In the genomic region with DNA sequence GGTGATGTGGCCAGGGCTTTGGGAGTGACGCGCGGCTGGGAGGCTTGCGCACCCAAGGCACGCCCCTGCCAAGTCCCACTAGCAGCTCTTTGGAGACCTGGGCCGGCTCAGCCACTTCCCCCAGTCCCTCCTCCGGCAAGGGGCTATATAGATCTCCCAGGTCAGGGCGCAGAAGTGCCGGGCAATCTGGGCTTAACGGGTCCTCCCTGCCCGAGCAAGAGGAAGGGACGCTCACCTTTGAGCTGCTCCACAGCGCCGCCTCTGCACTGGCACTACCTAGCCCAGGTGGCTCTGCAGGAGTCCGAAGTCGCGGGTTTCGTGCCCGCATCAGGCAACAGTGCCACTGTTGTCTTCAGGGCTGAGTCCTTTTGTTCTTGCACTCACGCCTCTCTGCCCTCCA, we compare ENCODE assay signal across 8 mouse cellular contexts. TPM values are rescaled to one million over a fixed set of nuclear protein-coding genes. Genes with fewer than 3 reads are reported as not detected.
DNase-seq lines count a peak whose midpoint lies in the region; ATAC-seq and TF ChIP-seq lines count a peak whose summit lies in the region.

A gene (plus strand): TSS at position 177 of the 400 bp plus-strand sequence.

- peak; percentile 10 for DNase-seq in lung, embryonic 14.5 days
- no peak for DNase-seq in lung, postnatal 36 days
- DNase-seq in adrenal gland, postnatal 4 days (ENCODE audit: low spot score in 2 of 2), result no peak
- DNase-seq in liver, embryonic 13.5 days, result no peak
- no peak for DNase-seq in gastrocnemius, postnatal 4 days (ENCODE audit: low spot score in 2 of 2)
- DNase-seq in thymus, postnatal 10 days (ENCODE audit: low spot score in 2 of 2), result no peak
- DNase-seq in left cerebral cortex, postnatal 25 days (ENCODE audit: low spot score in 2 of 2), result no peak

- no peak for ATAC-seq in lung, embryonic 14.5 days (ENCODE audit: insufficient read depth)
- ATAC-seq in heart, embryonic 16.5 days (replicated peaks; ENCODE audit: extremely low read depth, insufficient read depth, low FRiP score), result no peak
- no peak for ATAC-seq in liver, embryonic 13.5 days (ENCODE audit: low read depth)

- H3K9me3 ChIP-seq in lung, embryonic 14.5 days (ENCODE audit: low read depth, low read length), result no peaks in the 10 kb centered on the region
- no peaks in the 10 kb centered on the region for H3K9me3 ChIP-seq in heart, embryonic 16.5 days (replicated peaks; ENCODE audit: control insufficient read depth, low read length)
- H3K9me3 ChIP-seq in liver, embryonic 13.5 days (replicated peaks), result no peaks in the 10 kb centered on the region

- H3K4me3 ChIP-seq in lung, embryonic 14.5 days (ENCODE audit: low read depth, low read length), result peak within 1 kb of the TSS; percentile 24
- peak within 1 kb of the TSS; percentile 36 for H3K4me3 ChIP-seq in heart, embryonic 16.5 days (ENCODE audit: low read length)
- H3K4me3 ChIP-seq in liver, embryonic 13.5 days (replicated peaks), result no peak within 1 kb of the TSS

- whole genome bisulfite sequencing in lung, embryonic 14.5 days, result 3% methylated on average over 20 of the region's 20 CpGs
- 4% methylated on average over 20 of the region's 20 CpGs for WGBS in heart, embryonic 16.5 days
- 6% methylated on average over 17 of the region's 20 CpGs for WGBS in liver, embryonic 13.5 days (ENCODE audit: insufficient replicate concordance)

- no peak within 1 kb of the TSS for H3K27ac ChIP-seq in lung, embryonic 14.5 days (ENCODE audit: low read depth)
- no peak within 1 kb of the TSS for H3K27ac ChIP-seq in heart, embryonic 16.5 days (ENCODE audit: low read length)
- H3K27ac ChIP-seq in liver, embryonic 13.5 days, result no peak within 1 kb of the TSS

- no peak within 1 kb of the TSS for H3K9ac ChIP-seq in lung, embryonic 14.5 days
- H3K9ac ChIP-seq in heart, embryonic 16.5 days (ENCODE audit: low read length), result no peak within 1 kb of the TSS
- H3K9ac ChIP-seq in liver, embryonic 13.5 days, result no peak within 1 kb of the TSS

- H3K36me3 ChIP-seq in lung, embryonic 14.5 days (ENCODE audit: insufficient read depth), result no peaks in the 10 kb centered on the region
- no peaks in the 10 kb centered on the region for H3K36me3 ChIP-seq in heart, embryonic 16.5 days (ENCODE audit: control insufficient read depth, insufficient read depth)
- H3K36me3 ChIP-seq in liver, embryonic 13.5 days, result no peaks in the 10 kb centered on the region

- peak within 1 kb of the TSS; percentile 56 for H3K4me2 ChIP-seq in lung, embryonic 14.5 days
- H3K4me2 ChIP-seq in heart, embryonic 16.5 days (ENCODE audit: low read depth, low read length), result peak within 1 kb of the TSS; percentile 68
- peak within 1 kb of the TSS; percentile 29 for H3K4me2 ChIP-seq in liver, embryonic 13.5 days

- intact Hi-C loops in left cerebral cortex, postnatal 25 days (cut with DNase I), result no loop called here

- peaks cover 14% of the 10 kb centered on the region for H3K27me3 ChIP-seq in lung, embryonic 14.5 days (ENCODE audit: insufficient read depth, low read length)
- peaks cover 27% of the 10 kb centered on the region for H3K27me3 ChIP-seq in heart, embryonic 16.5 days (ENCODE audit: control insufficient read depth, insufficient read depth, low read length)
- peaks cover 30% of the 10 kb centered on the region for H3K27me3 ChIP-seq in liver, embryonic 13.5 days

- H3K4me1 ChIP-seq in lung, embryonic 14.5 days (ENCODE audit: insufficient read depth), result no peaks in the 10 kb centered on the region
- H3K4me1 ChIP-seq in heart, embryonic 16.5 days (ENCODE audit: control insufficient read depth, insufficient read depth, low read length), result 0 out of 2 replicates have a peak, but pooled peaks cover 2% of the 10 kb centered on the region
- H3K4me1 ChIP-seq in liver, embryonic 13.5 days (replicated peaks), result no peaks in the 10 kb centered on the region

- peak; percentile 38 for TF ChIP-seq CTCF in lung, embryonic 14.5 days (IDR thresholded peaks at IDR 0.05; ENCODE audit: low read depth)

RNA-seq across cellular contexts. Expression of the gene that starts here (rescaled TPM):
- not detected in 2 replicates for polyA plus RNA-seq in lung, embryonic 14.5 days (2014; fragmentation: Nextera tagmentation; extraction: Ambion mirVana)
- total RNA-seq in adrenal gland, postnatal 4 days (2021), result 100 to 1,000 TPM; 366 to 492 TPM
- polyA plus RNA-seq in heart, embryonic 16.5 days (2015; fragmentation: Nextera tagmentation; extraction: Ambion mirVana), result not detected in 2 replicates
- polyA plus RNA-seq in liver, embryonic 13.5 days (2015; fragmentation: Nextera tagmentation; extraction: Ambion mirVana), result not detected in 2 replicates
- under 1 TPM in 1 of 2 experiments, not detected in 1; 0.81 TPM for total RNA-seq in gastrocnemius, postnatal 4 days (2021)
- not detected for total RNA-seq in left cerebral cortex, postnatal 25 days (2021)

Comparison
In these comparisons a context has a peak if more than half of its experiments do, and no peak if none do; other contexts are left out.
1. RNA of the gene that starts here (total RNA-seq): 366 to 492 TPM in adrenal gland, postnatal 4 days; 0.81 TPM in gastrocnemius, postnatal 4 days and not detected in left cerebral cortex, postnatal 25 days; every median in the first group is over 100 times any median in the second.
2. Peak in DNase-seq, H3K4me3 ChIP-seq and H3K4me2 ChIP-seq in lung, embryonic 14.5 days; RNA of the gene not detected or under 1 TPM.
3. Peak in every context shown above with its lines, with median percentiles within 50 percentile points of each other: H3K4me2 ChIP-seq.